Mouse (Mus musculus) ES-E14 (cell line): ENCODE measurements around the gene Iqgap1.

Experiments
- HCFC1 ChIP-seq: IDR thresholded peaks from 2 replicates; pipeline ENCODE4 v1.6.1; 2012; ENCODE audit warnings: low read length, inconsistent platforms, borderline replicate concordance; ENCODE audit not compliant: insufficient read depth
- MAFK ChIP-seq: IDR thresholded peaks from 2 replicates; pipeline ENCODE4 v1.6.1; 2014; ENCODE audit warnings: mild to moderate bottlenecking, low read depth, low read length, inconsistent platforms; ENCODE audit not compliant: insufficient read depth
- ZC3H11A ChIP-seq: IDR thresholded peaks from 2 replicates; pipeline ENCODE4 v1.6.1; 2012; ENCODE audit warnings: low read depth, mild to moderate bottlenecking, inconsistent platforms, low read length, borderline replicate concordance
- ZNF384 ChIP-seq: IDR thresholded peaks from 2 replicates; pipeline ENCODE4 v1.6.1; 2012; ENCODE audit warnings: low read depth, low read length, inconsistent platforms

- TF ChIP-seq MAFK, result no peak
- no peak for TF ChIP-seq HCFC1
- TF ChIP-seq ZC3H11A, result no peak
- no peak for TF ChIP-seq ZNF384
These were observed 50.9 kb downstream of the Iqgap1 start for GRCm38 (mm10) chr7:80774615-80775447.
